Mouse (Mus musculus) embryonic facial prominence, embryonic 15.5 days (tissue): ENCODE measurements around the gene Zfp687. TPM values are rescaled to one million over a fixed set of nuclear protein-coding genes. Genes with fewer than 3 reads are reported as not detected.

Source experiments
- ATAC-seq: fragments of 200-750 bp; cut with Nextera tagmentation; 2 replicates; pipeline ENCODE4 v1.8.0; 2017; ENCODE audit warnings: low read depth, moderate TSS enrichment; ENCODE audit not compliant: insufficient number of reproducible peaks, low FRiP score, low TSS enrichment
- H3K27ac ChIP-seq: fragments of 300-500 bp; sonication (generic); replicated peaks from 2 replicates; pipeline ENCODE4 v1.5.1; 2015; ENCODE audit warnings: mild to moderate bottlenecking, inconsistent platforms
- H3K27me3 ChIP-seq: fragments of 300-500 bp; sonication (generic); 2 replicates; pipeline ENCODE4 v1.6.1; 2015; ENCODE audit warnings: inconsistent platforms
- H3K36me3 ChIP-seq: fragments of 300-500 bp; sonication (generic); 2 replicates; pipeline ENCODE4 v1.6.1; 2015; ENCODE audit warnings: mild to moderate bottlenecking, inconsistent platforms
- H3K4me1 ChIP-seq: fragments of 300-500 bp; sonication (generic); 2 replicates; pipeline ENCODE4 v1.6.1; 2015; ENCODE audit warnings: inconsistent platforms
- H3K4me2 ChIP-seq: fragments of 300-500 bp; sonication (generic); replicated peaks from 2 replicates; pipeline ENCODE4 v1.6.1; 2015; ENCODE audit warnings: mild to moderate bottlenecking, inconsistent platforms
- H3K4me3 ChIP-seq: fragments of 300-500 bp; sonication (generic); replicated peaks from 2 replicates; pipeline ENCODE4 v1.5.1; 2015; ENCODE audit warnings: mild to moderate bottlenecking, inconsistent platforms
- H3K9ac ChIP-seq: fragments of 300-500 bp; sonication (generic); 2 replicates; pipeline ENCODE4 v1.6.1; 2015; ENCODE audit warnings: inconsistent platforms
- H3K9me3 ChIP-seq: fragments of 300-500 bp; sonication (generic); replicated peaks from 2 replicates; pipeline ENCODE4 v1.6.1; 2016; ENCODE audit warnings: inconsistent platforms
- WGBS: fragments of 180-500 bp; shearing (Covaris S2); methylation state at CpG from one replicate; pipeline ENCODE4 v1.1.7; 2015; 5-methylcytosine and 5-hydroxymethylcytosine counted together
- microRNA-seq: library from miRNA; unstranded; fragments of <30 nt; microRNA quantifications from one replicate; pipeline ENCODE4, GENCODE M21; 2016; ENCODE audit warnings: borderline number of aligned reads
- polyA plus RNA-seq: library from polyadenylated mRNA; unstranded; fragments of >200 nt; fragmentation: Nextera tagmentation; extraction: Ambion mirVana; gene quantifications from 2 replicates; pipeline ENCODE4 v1.2.1, GENCODE M21; 2015

Gene Zfp687
- polyA plus RNA-seq, 1 experiment from 2014 or later: 25.2 TPM

DNA sequence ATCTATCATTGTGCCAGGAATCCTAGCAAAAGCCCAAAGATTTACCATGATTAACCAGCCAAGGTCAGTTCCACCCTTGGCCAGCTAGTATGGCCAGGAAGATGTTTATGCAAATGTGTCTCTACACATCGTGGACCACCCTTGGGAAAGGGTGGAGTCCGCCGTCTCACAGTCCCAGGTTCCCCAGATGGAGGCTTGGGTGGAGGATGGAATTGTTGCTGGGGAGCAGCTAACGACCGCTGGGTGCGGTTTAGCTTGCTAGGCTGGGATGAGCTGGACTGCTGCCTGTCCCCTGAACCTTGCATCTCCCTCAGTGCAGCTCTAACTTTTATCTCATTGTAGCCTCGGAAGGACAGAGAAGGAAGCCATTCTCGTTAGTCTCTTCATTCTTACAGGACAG is 55.4 kb downstream of the Zfp687 start:
- WGBS: 49% methylated on average over 8 of the region's 8 CpGs
- no peak overlapping the region for H3K9ac ChIP-seq
- H3K4me3 ChIP-seq: no peak overlapping the region
- no peak overlapping the region for H3K27ac ChIP-seq
- H3K27me3 ChIP-seq: no peaks in the 10 kb centered on the region
- no peak overlapping the region for H3K4me2 ChIP-seq
- H3K9me3 ChIP-seq: no peaks in the 10 kb centered on the region
- H3K4me1 ChIP-seq: peaks cover 6% of the 10 kb centered on the region
- H3K36me3 ChIP-seq: peaks cover 42% of the 10 kb centered on the region
- ATAC-seq: no peak

DNA sequence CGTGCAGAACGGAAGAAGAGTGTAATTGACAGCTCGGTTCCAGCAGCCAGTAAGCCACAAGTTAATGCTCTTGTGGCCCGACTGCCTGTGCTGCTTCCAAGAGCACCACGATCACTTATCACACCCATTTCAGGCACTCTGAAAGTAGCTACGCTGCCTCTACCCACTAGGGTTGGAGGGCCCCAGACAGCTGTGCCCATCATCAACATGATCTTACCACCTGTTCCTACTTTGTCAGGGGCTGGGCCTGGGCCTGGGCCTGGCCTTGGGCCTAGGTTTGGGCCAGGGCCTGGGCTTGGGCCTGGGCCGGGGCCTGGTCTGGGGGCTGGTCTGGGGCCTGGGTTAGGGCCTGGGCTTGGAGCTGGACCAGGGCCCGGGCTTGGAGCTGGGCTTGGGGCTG is 57.0 kb downstream of the Zfp687 start:
- Histone ChIP-seq H3K4me2 (no peak overlapping the region), H3K4me1 (peaks cover 8% of the 10 kb centered on the region), H3K4me3 (no peak overlapping the region), H3K27ac (peak overlapping the region; percentile 14; the same call in 1 of the 2 replicates), H3K9me3 (no peaks in the 10 kb centered on the region), H3K27me3 (no peaks in the 10 kb centered on the region), H3K36me3 (peaks cover 42% of the 10 kb centered on the region), H3K9ac (no peak overlapping the region)
- 83% methylated on average over 8 of the region's 8 CpGs for WGBS
- ATAC-seq: no peak

Small RNA genes lying within 50 kb of the gene (microRNA-seq; reads per million reads assigned to microRNA genes)
- gene Mir7013: 0.86 reads per million

Other genes with a start within 250 kb of the Zfp687 start
- 10.1 and 12.6 TPM in 2 replicates for gene Cgn, start 229.0 kb downstream of the Zfp687 start, polyA plus RNA-seq
- 15.3 and 16.4 TPM in 2 replicates for gene Pogz, start 177.9 kb downstream of the Zfp687 start, polyA plus RNA-seq
- 328 and 351 TPM in 2 replicates for gene Psmb4, start 128.5 kb downstream of the Zfp687 start, polyA plus RNA-seq
- gene Selenbp1, start 82.4 kb downstream of the Zfp687 start, polyA plus RNA-seq: 51.5 and 61.5 TPM in 2 replicates
- gene Rfx5, start 61.4 kb downstream of the Zfp687 start, polyA plus RNA-seq: 8.7 and 11.0 TPM in 2 replicates
- 24.3 and 29.0 TPM in 2 replicates for gene Pi4kb, start 40.7 kb downstream of the Zfp687 start, polyA plus RNA-seq
- gene Psmd4, start 27.2 kb upstream of the Zfp687 start, polyA plus RNA-seq: 265 and 267 TPM in 2 replicates
- gene Pip5k1a, start 91.5 kb upstream of the Zfp687 start, polyA plus RNA-seq: 22.3 and 23.0 TPM in 2 replicates
- 142 and 162 TPM in 2 replicates for gene Vps72, start 95.6 kb upstream of the Zfp687 start, polyA plus RNA-seq
- gene Tmod4, start 109.0 kb upstream of the Zfp687 start, polyA plus RNA-seq: 1.7 and 3.8 TPM in 2 replicates
- 73.0 and 79.5 TPM in 2 replicates for gene Scnm1, start 118.6 kb upstream of the Zfp687 start, polyA plus RNA-seq
- gene Lysmd1, start 118.6 kb upstream of the Zfp687 start, polyA plus RNA-seq: 16.9 and 17.4 TPM in 2 replicates
- 6.6 and 7.6 TPM in 2 replicates for gene Tnfaip8l2, start 126.9 kb upstream of the Zfp687 start, polyA plus RNA-seq
- gene Sema6c, start 145.0 kb upstream of the Zfp687 start, polyA plus RNA-seq: 13.1 and 15.6 TPM in 2 replicates
- gene Gabpb2, start 202.5 kb upstream of the Zfp687 start, polyA plus RNA-seq: 8.9 and 9.8 TPM in 2 replicates
- gene Cdc42se1, start 213.3 kb upstream of the Zfp687 start, polyA plus RNA-seq: 121 and 123 TPM in 2 replicates
- gene Mllt11, start 216.7 kb upstream of the Zfp687 start, polyA plus RNA-seq: 18.4 and 19.2 TPM in 2 replicates
- 0.54 and 0.80 TPM in 2 replicates for gene Gm128, start 226.2 kb upstream of the Zfp687 start, polyA plus RNA-seq
- 10.3 and 10.7 TPM in 2 replicates for gene Bnipl, start 235.7 kb upstream of the Zfp687 start, polyA plus RNA-seq